Mouse (Mus musculus) heart, embryonic 11.5 days (tissue): ENCODE measurements around the gene Cdk9. TPM values are rescaled to one million over a fixed set of nuclear protein-coding genes. Genes with fewer than 3 reads are reported as not detected.

ENCODE experiments used
- ATAC-seq: fragments of 200-750 bp; cut with Nextera tagmentation; replicated peaks from 2 replicates; pipeline ENCODE4 v1.8.0; 2017; ENCODE audit warnings: moderate library complexity; ENCODE audit not compliant: insufficient number of reproducible peaks, low FRiP score, low TSS enrichment
- H3K27ac ChIP-seq: fragments of 300-500 bp; sonication (generic); 2 replicates; pipeline ENCODE4 v1.5.1; 2014; ENCODE audit warnings: mild to moderate bottlenecking, low read depth, low read length
- H3K27me3 ChIP-seq: fragments of 300-500 bp; sonication (generic); 2 replicates; pipeline ENCODE4 v1.6.1; 2014; ENCODE audit warnings: mild to moderate bottlenecking, low read length, mixed read lengths; ENCODE audit not compliant: control insufficient read depth, insufficient read depth
- H3K36me3 ChIP-seq: fragments of 300-500 bp; sonication (generic); 2 replicates; pipeline ENCODE4 v1.6.1; 2014; ENCODE audit warnings: mild to moderate bottlenecking, low read length, moderate library complexity, mixed read lengths; ENCODE audit not compliant: control insufficient read depth, insufficient read depth
- H3K4me1 ChIP-seq: fragments of 300-500 bp; sonication (generic); 2 replicates; pipeline ENCODE4 v1.6.1; 2014; ENCODE audit warnings: low read length; ENCODE audit not compliant: control insufficient read depth, insufficient read depth
- H3K4me2 ChIP-seq: fragments of 300-500 bp; sonication (generic); 2 replicates; pipeline ENCODE4 v1.6.1; 2014; ENCODE audit warnings: mild to moderate bottlenecking, moderate library complexity
- H3K4me3 ChIP-seq: fragments of 300-500 bp; sonication (generic); 2 replicates; pipeline ENCODE4 v1.5.1; 2014; ENCODE audit warnings: low read depth, low read length
- H3K9ac ChIP-seq: fragments of 300-500 bp; sonication (generic); 2 replicates; pipeline ENCODE4 v1.6.1; 2014; ENCODE audit warnings: mild to moderate bottlenecking, low read depth, low read length, moderate library complexity
- H3K9me3 ChIP-seq: fragments of 300-500 bp; sonication (generic); replicated peaks from 2 replicates; pipeline ENCODE4 v1.6.1; 2016; ENCODE audit warnings: low read length; ENCODE audit not compliant: control insufficient read depth
- WGBS: fragments of 180-500 bp; shearing (Covaris S2); extraction: QIAGEN DNeasy Blood & Tissue Kit; methylation state at CpG from one replicate; pipeline ENCODE4 v1.1.7; 2014; ENCODE audit not compliant: insufficient replicate concordance; 5-methylcytosine and 5-hydroxymethylcytosine counted together
- polyA plus RNA-seq: library from polyadenylated mRNA; unstranded; fragments of >200 nt; fragmentation: Nextera tagmentation; extraction: Ambion mirVana; gene quantifications from 2 replicates; pipeline ENCODE4 v1.2.1, GENCODE M21; 2014

Gene Cdk9
- polyA plus RNA-seq, 1 experiment from 2014 or later = 61.2 TPM

GRCm38 (mm10) chr2:32684681-32685428 lies 28.0 kb downstream of the Cdk9 start:
- H3K9me3 ChIP-seq = no peaks in the 10 kb centered on the region
- peaks cover 28% of the 10 kb centered on the region for H3K36me3 ChIP-seq
- WGBS = 86% methylated on average over 15 of the region's 15 CpGs
- no peak overlapping the region for H3K9ac ChIP-seq
- H3K4me3 ChIP-seq = no peak overlapping the region
- H3K27ac ChIP-seq = no peak overlapping the region
- H3K4me2 ChIP-seq = no peak overlapping the region
- H3K4me1 ChIP-seq = peaks cover 8% of the 10 kb centered on the region
- ATAC-seq = no peak
- H3K27me3 ChIP-seq = no peaks in the 10 kb centered on the region

- Histone ChIP-seq H3K27ac (no peak overlapping the region), H3K27me3 (no peaks in the 10 kb centered on the region), H3K4me1 (peaks cover 12% of the 10 kb centered on the region), H3K4me2 (no peak overlapping the region), H3K4me3 (no peak overlapping the region), H3K9me3 (no peaks in the 10 kb centered on the region), H3K9ac (no peak overlapping the region), H3K36me3 (peaks cover 28% of the 10 kb centered on the region)
- WGBS = 88% methylated on average over 10 of the region's 10 CpGs
- ATAC-seq = no peak
Observed at GRCm38 (mm10) chr2:32683701-32684100, 29.2 kb downstream of the Cdk9 start.

GRCm38 (mm10) chr2:32682721-32683417 lies 30.0 kb downstream of the Cdk9 start:
- ATAC-seq = no peak
- Histone ChIP-seq H3K4me2 (no peak overlapping the region), H3K9ac (no peak overlapping the region), H3K9me3 (no peaks in the 10 kb centered on the region), H3K4me1 (peaks cover 13% of the 10 kb centered on the region), H3K4me3 (no peak overlapping the region), H3K27me3 (no peaks in the 10 kb centered on the region), H3K36me3 (peaks cover 28% of the 10 kb centered on the region), H3K27ac (no peak overlapping the region)
- 75% methylated on average over 14 of the region's 14 CpGs for WGBS

GRCm38 (mm10) chr2:32681754-32682153 lies 31.1 kb downstream of the Cdk9 start:
- Histone ChIP-seq H3K27me3 (no peaks in the 10 kb centered on the region), H3K36me3 (peaks cover 23% of the 10 kb centered on the region), H3K9me3 (no peaks in the 10 kb centered on the region), H3K4me1 (peaks cover 13% of the 10 kb centered on the region), H3K27ac (no peak overlapping the region), H3K4me3 (no peak overlapping the region), H3K9ac (no peak overlapping the region), H3K4me2 (no peak overlapping the region)
- ATAC-seq = no peak
- 59% methylated on average over 6 of the region's 6 CpGs for WGBS

GRCm38 (mm10) chr2:32680961-32681650 lies 31.8 kb downstream of the Cdk9 start:
- WGBS = 87% methylated on average over 19 of the region's 19 CpGs
- H3K9ac ChIP-seq = no peak overlapping the region
- peak overlapping the region; percentile 29 for H3K27ac ChIP-seq
- no peak overlapping the region for H3K4me3 ChIP-seq
- no peaks in the 10 kb centered on the region for H3K27me3 ChIP-seq
- H3K4me1 ChIP-seq = peaks cover 13% of the 10 kb centered on the region
- no peaks in the 10 kb centered on the region for H3K9me3 ChIP-seq
- no peak overlapping the region for H3K4me2 ChIP-seq
- H3K36me3 ChIP-seq = peaks cover 17% of the 10 kb centered on the region
- no peak for ATAC-seq

- ATAC-seq = no peak
- Histone ChIP-seq H3K27me3 (no peaks in the 10 kb centered on the region), H3K4me2 (no peak overlapping the region), H3K4me1 (peaks cover 13% of the 10 kb centered on the region), H3K4me3 (no peak overlapping the region), H3K36me3 (peaks cover 12% of the 10 kb centered on the region; the same call in 1 of the 2 replicates), H3K9me3 (no peaks in the 10 kb centered on the region), H3K9ac (peak overlapping the region; percentile 40), H3K27ac (peak overlapping the region; percentile 32)
- 27% methylated on average over 7 of the region's 7 CpGs for WGBS
Observed at GRCm38 (mm10) chr2:32680051-32680451, 32.8 kb downstream of the Cdk9 start.

GRCm38 (mm10) chr2:32677683-32678082 lies 35.2 kb downstream of the Cdk9 start:
- Histone ChIP-seq H3K4me2 (no peak overlapping the region), H3K9me3 (no peaks in the 10 kb centered on the region), H3K27ac (no peak overlapping the region), H3K4me3 (no peak overlapping the region), H3K4me1 (peaks cover 18% of the 10 kb centered on the region), H3K9ac (no peak overlapping the region), H3K36me3 (peaks cover 9% of the 10 kb centered on the region), H3K27me3 (no peaks in the 10 kb centered on the region)
- WGBS = 85% methylated on average over 7 of the region's 7 CpGs
- no peak for ATAC-seq

GRCm38 (mm10) chr2:32676821-32677220 lies 36.1 kb downstream of the Cdk9 start:
- Histone ChIP-seq H3K4me1 (peaks cover 18% of the 10 kb centered on the region), H3K4me3 (no peak overlapping the region), H3K27ac (no peak overlapping the region), H3K9ac (no peak overlapping the region), H3K27me3 (no peaks in the 10 kb centered on the region), H3K4me2 (no peak overlapping the region), H3K36me3 (peaks cover 10% of the 10 kb centered on the region; the same call in 1 of the 2 replicates), H3K9me3 (no peaks in the 10 kb centered on the region)
- 83% methylated on average over 3 of the region's 3 CpGs for WGBS
- no peak for ATAC-seq
